Mouse (Mus musculus): ENCODE measurements around the gene Setd3. TPM values are rescaled to one million over a fixed set of nuclear protein-coding genes. Genes with fewer than 3 reads are reported as not detected.

Gene Setd3
- polyA plus RNA-seq, 1 experiment from 2014 or later: 75.9 TPM

DNA sequence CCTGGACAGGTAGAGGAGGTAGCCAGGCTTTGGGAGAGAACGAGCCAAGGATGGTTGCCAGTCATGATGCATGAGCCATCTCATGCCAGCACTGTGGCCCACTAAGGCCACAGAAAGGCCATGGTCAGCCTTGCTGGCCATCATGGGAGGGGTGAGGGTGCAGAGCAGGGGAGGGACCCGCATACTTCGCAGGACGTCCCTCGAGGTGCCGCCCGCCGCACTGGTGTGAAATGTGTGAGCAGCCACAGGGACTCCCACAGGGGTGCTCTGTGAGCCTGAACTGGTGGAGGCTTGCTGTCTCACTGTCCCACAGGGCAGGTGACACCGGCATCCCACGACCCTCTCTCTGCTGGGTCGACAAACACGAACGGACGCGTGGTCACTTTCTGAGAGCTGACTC, 31.5 kb upstream of the Setd3 start:
- no peak overlapping the region for H3K4me2 ChIP-seq (ENCODE audit: low read depth, low read length)
- H3K27me3 ChIP-seq (ENCODE audit: control insufficient read depth, insufficient read depth, low read length): no peaks in the 10 kb centered on the region
- whole genome bisulfite sequencing: 91% methylated on average over 15 of the region's 15 CpGs
- no peak overlapping the region for H3K9ac ChIP-seq (ENCODE audit: low read length)
- H3K27ac ChIP-seq (ENCODE audit: low read length): no peak overlapping the region
- H3K4me1 ChIP-seq (ENCODE audit: control insufficient read depth, insufficient read depth, low read length): peaks cover 26% of the 10 kb centered on the region
- no peak for ATAC-seq (replicated peaks; ENCODE audit: extremely low read depth, insufficient read depth, low FRiP score)
- H3K9me3 ChIP-seq (replicated peaks; ENCODE audit: control insufficient read depth, low read length): no peaks in the 10 kb centered on the region
- H3K4me3 ChIP-seq (ENCODE audit: low read length): no peak overlapping the region
- no peaks in the 10 kb centered on the region; the same call in 1 of the 2 replicates for H3K36me3 ChIP-seq (ENCODE audit: control insufficient read depth, insufficient read depth)

DNA sequence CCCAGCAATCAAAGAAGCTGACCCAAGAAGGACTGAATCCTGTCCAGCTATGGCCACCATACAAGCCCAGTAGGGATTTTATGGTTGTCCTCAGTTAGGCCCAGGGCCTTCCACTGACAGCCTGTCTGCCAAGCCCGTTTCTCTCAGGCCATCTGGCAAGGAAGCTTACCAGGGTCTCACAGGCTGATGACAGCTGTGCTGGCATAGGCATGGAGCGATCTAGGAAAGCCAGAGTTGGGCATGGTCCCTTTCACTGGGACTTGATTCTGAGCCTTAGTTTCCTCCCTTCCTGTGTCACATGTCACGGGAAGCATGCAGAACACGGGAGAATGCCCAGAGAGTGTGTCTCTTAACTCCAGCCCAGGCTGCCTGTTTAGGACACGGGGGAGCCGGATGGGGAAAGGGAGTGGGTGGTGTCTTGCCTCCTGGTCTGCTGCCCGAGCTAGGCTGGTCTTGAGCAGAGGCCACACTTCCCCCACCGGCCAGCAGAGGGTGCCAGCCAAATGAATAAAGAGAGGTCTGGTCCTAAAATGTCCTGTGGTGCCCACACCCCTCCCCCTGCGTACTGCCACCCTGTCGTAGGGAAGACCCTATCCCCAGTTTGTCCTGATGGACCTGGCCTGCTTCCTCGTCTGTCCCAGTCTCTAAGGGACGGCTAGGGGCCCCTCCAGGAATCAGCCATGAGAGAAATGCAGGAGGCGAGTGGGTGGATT, 29.8 kb upstream of the Setd3 start:
- H3K4me1 ChIP-seq (ENCODE audit: control insufficient read depth, insufficient read depth, low read length): peaks cover 24% of the 10 kb centered on the region
- H3K36me3 ChIP-seq (ENCODE audit: control insufficient read depth, insufficient read depth): no peaks in the 10 kb centered on the region; the same call in 1 of the 2 replicates
- no peak overlapping the region for H3K4me3 ChIP-seq (ENCODE audit: low read length)
- H3K4me2 ChIP-seq (ENCODE audit: low read depth, low read length): no peak overlapping the region
- no peak overlapping the region for H3K27ac ChIP-seq (ENCODE audit: low read length)
- peak; percentile 38 for ATAC-seq (replicated peaks; ENCODE audit: extremely low read depth, insufficient read depth, low FRiP score)
- H3K27me3 ChIP-seq (ENCODE audit: control insufficient read depth, insufficient read depth, low read length): no peaks in the 10 kb centered on the region
- H3K9ac ChIP-seq (ENCODE audit: low read length): no peak overlapping the region
- WGBS: 27% methylated on average over 13 of the region's 13 CpGs
- H3K9me3 ChIP-seq (replicated peaks; ENCODE audit: control insufficient read depth, low read length): no peaks in the 10 kb centered on the region

- H3K4me1 ChIP-seq (ENCODE audit: control insufficient read depth, insufficient read depth, low read length): peaks cover 18% of the 10 kb centered on the region
- no peak overlapping the region for H3K4me2 ChIP-seq (ENCODE audit: low read depth, low read length)
- no peak overlapping the region for H3K27ac ChIP-seq (ENCODE audit: low read length)
- whole genome bisulfite sequencing: 84% methylated on average over 9 of the region's 9 CpGs
- no peak overlapping the region for H3K9ac ChIP-seq (ENCODE audit: low read length)
- no peaks in the 10 kb centered on the region for H3K27me3 ChIP-seq (ENCODE audit: control insufficient read depth, insufficient read depth, low read length)
- no peak for ATAC-seq (replicated peaks; ENCODE audit: extremely low read depth, insufficient read depth, low FRiP score)
- H3K9me3 ChIP-seq (replicated peaks; ENCODE audit: control insufficient read depth, low read length): no peaks in the 10 kb centered on the region
- peaks cover 2% of the 10 kb centered on the region for H3K36me3 ChIP-seq (ENCODE audit: control insufficient read depth, insufficient read depth)
- H3K4me3 ChIP-seq (ENCODE audit: low read length): no peak overlapping the region
Observed at GRCm38 (mm10) chr12:108208216-108208615, 29.1 kb upstream of the Setd3 start.

GRCm38 (mm10) chr12:108206641-108207040, 27.5 kb upstream of the Setd3 start:
- H3K9me3 ChIP-seq (replicated peaks; ENCODE audit: control insufficient read depth, low read length): no peaks in the 10 kb centered on the region
- H3K36me3 ChIP-seq (ENCODE audit: control insufficient read depth, insufficient read depth): peaks cover 5% of the 10 kb centered on the region
- no peaks in the 10 kb centered on the region for H3K27me3 ChIP-seq (ENCODE audit: control insufficient read depth, insufficient read depth, low read length)
- no peak overlapping the region for H3K4me2 ChIP-seq (ENCODE audit: low read depth, low read length)
- H3K4me3 ChIP-seq (ENCODE audit: low read length): no peak overlapping the region
- no peak overlapping the region for H3K9ac ChIP-seq (ENCODE audit: low read length)
- peak; percentile 46; the same call in 1 of the 2 replicates for ATAC-seq (replicated peaks; ENCODE audit: extremely low read depth, insufficient read depth, low FRiP score)
- WGBS: 16% methylated on average over 5 of the region's 5 CpGs
- H3K27ac ChIP-seq (ENCODE audit: low read length): no peak overlapping the region
- H3K4me1 ChIP-seq (ENCODE audit: control insufficient read depth, insufficient read depth, low read length): peaks cover 2% of the 10 kb centered on the region; the same call in 1 of the 2 replicates

- Histone ChIP-seq H3K4me1 (ENCODE audit: control insufficient read depth, insufficient read depth, low read length) (no peaks in the 10 kb centered on the region), H3K27me3 (ENCODE audit: control insufficient read depth, insufficient read depth, low read length) (no peaks in the 10 kb centered on the region), H3K4me3 (ENCODE audit: low read length) (no peak overlapping the region), H3K36me3 (ENCODE audit: control insufficient read depth, insufficient read depth) (peaks cover 14% of the 10 kb centered on the region), H3K9ac (ENCODE audit: low read length) (no peak overlapping the region), H3K27ac (ENCODE audit: low read length) (no peak overlapping the region), H3K4me2 (ENCODE audit: low read depth, low read length) (no peak overlapping the region), H3K9me3 (replicated peaks; ENCODE audit: control insufficient read depth, low read length) (no peaks in the 10 kb centered on the region)
- ATAC-seq (replicated peaks; ENCODE audit: extremely low read depth, insufficient read depth, low FRiP score): no peak
- 78% methylated on average over 12 of the region's 12 CpGs for WGBS
Observed at GRCm38 (mm10) chr12:108204978-108205377, 25.9 kb upstream of the Setd3 start.

- no peaks in the 10 kb centered on the region for H3K4me1 ChIP-seq (ENCODE audit: control insufficient read depth, insufficient read depth, low read length)
- no peaks in the 10 kb centered on the region for H3K27me3 ChIP-seq (ENCODE audit: control insufficient read depth, insufficient read depth, low read length)
- no peak overlapping the region for H3K9ac ChIP-seq (ENCODE audit: low read length)
- no peak overlapping the region for H3K4me3 ChIP-seq (ENCODE audit: low read length)
- 70% methylated on average over 8 of the region's 8 CpGs for WGBS
- no peak overlapping the region for H3K4me2 ChIP-seq (ENCODE audit: low read depth, low read length)
- H3K27ac ChIP-seq (ENCODE audit: low read length): no peak overlapping the region
- H3K36me3 ChIP-seq (ENCODE audit: control insufficient read depth, insufficient read depth): peaks cover 24% of the 10 kb centered on the region
- ATAC-seq (replicated peaks; ENCODE audit: extremely low read depth, insufficient read depth, low FRiP score): no peak
- H3K9me3 ChIP-seq (replicated peaks; ENCODE audit: control insufficient read depth, low read length): no peaks in the 10 kb centered on the region
Observed at GRCm38 (mm10) chr12:108203895-108204294, 24.8 kb upstream of the Setd3 start.

- Histone ChIP-seq H3K9ac (ENCODE audit: low read length) (no peak overlapping the region), H3K36me3 (ENCODE audit: control insufficient read depth, insufficient read depth) (peaks cover 45% of the 10 kb centered on the region), H3K4me2 (ENCODE audit: low read depth, low read length) (no peak overlapping the region), H3K4me1 (ENCODE audit: control insufficient read depth, insufficient read depth, low read length) (no peaks in the 10 kb centered on the region), H3K4me3 (ENCODE audit: low read length) (no peak overlapping the region), H3K9me3 (replicated peaks; ENCODE audit: control insufficient read depth, low read length) (no peaks in the 10 kb centered on the region), H3K27ac (ENCODE audit: low read length) (no peak overlapping the region), H3K27me3 (ENCODE audit: control insufficient read depth, insufficient read depth, low read length) (no peaks in the 10 kb centered on the region)
- WGBS: 88% methylated on average over 1 of the region's 1 CpGs
- ATAC-seq (replicated peaks; ENCODE audit: extremely low read depth, insufficient read depth, low FRiP score): no peak
Observed at GRCm38 (mm10) chr12:108200094-108200493, 21.0 kb upstream of the Setd3 start.

GRCm38 (mm10) chr12:108198447-108198846, 19.3 kb upstream of the Setd3 start:
- Histone ChIP-seq H3K27ac (ENCODE audit: low read length) (no peak overlapping the region), H3K27me3 (ENCODE audit: control insufficient read depth, insufficient read depth, low read length) (no peaks in the 10 kb centered on the region), H3K4me1 (ENCODE audit: control insufficient read depth, insufficient read depth, low read length) (no peaks in the 10 kb centered on the region), H3K4me2 (ENCODE audit: low read depth, low read length) (no peak overlapping the region), H3K4me3 (ENCODE audit: low read length) (no peak overlapping the region), H3K9ac (ENCODE audit: low read length) (no peak overlapping the region), H3K36me3 (ENCODE audit: control insufficient read depth, insufficient read depth) (peaks cover 56% of the 10 kb centered on the region), H3K9me3 (replicated peaks; ENCODE audit: control insufficient read depth, low read length) (no peaks in the 10 kb centered on the region)
- no peak for ATAC-seq (replicated peaks; ENCODE audit: extremely low read depth, insufficient read depth, low FRiP score)
- 78% methylated on average over 4 of the region's 4 CpGs for WGBS

DNA sequence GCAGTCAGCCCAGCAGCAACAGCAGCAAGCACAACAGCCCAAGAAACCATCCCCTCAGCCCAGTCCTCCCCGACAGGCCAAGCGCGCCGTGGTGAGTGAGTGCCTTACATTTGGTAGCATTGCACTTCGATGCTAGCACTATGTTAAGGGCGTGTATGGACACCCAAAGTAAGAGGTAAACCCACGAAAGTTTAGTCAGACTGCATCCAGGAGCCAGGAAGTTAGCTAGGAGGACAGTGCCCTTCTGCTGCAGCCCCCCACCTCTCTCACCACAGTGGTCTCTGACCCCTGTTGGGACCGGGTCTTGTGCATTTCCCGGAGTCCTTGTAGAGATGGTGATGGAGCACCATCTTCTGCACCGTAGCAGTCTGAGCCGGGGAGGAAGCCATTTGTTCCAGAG, 16.6 kb upstream of the Setd3 start:
- Histone ChIP-seq H3K27ac (ENCODE audit: low read length) (no peak overlapping the region), H3K4me1 (ENCODE audit: control insufficient read depth, insufficient read depth, low read length) (no peaks in the 10 kb centered on the region), H3K4me2 (ENCODE audit: low read depth, low read length) (no peak overlapping the region), H3K9me3 (replicated peaks; ENCODE audit: control insufficient read depth, low read length) (no peaks in the 10 kb centered on the region), H3K4me3 (ENCODE audit: low read length) (no peak overlapping the region), H3K36me3 (ENCODE audit: control insufficient read depth, insufficient read depth) (peaks cover 66% of the 10 kb centered on the region), H3K27me3 (ENCODE audit: control insufficient read depth, insufficient read depth, low read length) (no peaks in the 10 kb centered on the region), H3K9ac (ENCODE audit: low read length) (no peak overlapping the region)
- ATAC-seq (replicated peaks; ENCODE audit: extremely low read depth, insufficient read depth, low FRiP score): no peak
- WGBS: 92% methylated on average over 11 of the region's 11 CpGs
